Mouse (Mus musculus): ENCODE measurements around the gene Add2.

- TF ChIP-seq CTCF (IDR thresholded peaks at IDR 0.05; ENCODE audit: low read depth, low read length): no peak
- no peak for TF ChIP-seq POLR2A (IDR thresholded peaks at IDR 0.05; ENCODE audit: borderline replicate concordance, low read depth, low read length)
Observed at GRCm38 (mm10) chr6:86157253-86158234, 129.1 kb downstream of the Add2 start.
